Mouse (Mus musculus) midbrain, embryonic 11.5 days (tissue): ENCODE measurements around the gene Tmem170b. TPM values are rescaled to one million over a fixed set of nuclear protein-coding genes. Genes with fewer than 3 reads are reported as not detected.
A peak's percentile ranks its signal among the peaks of the same experiment; 100 is the strongest.
"Not testable (repeated sequence)": the region's sequence is repeated elsewhere in the genome, so short reads cannot be mapped to it uniquely, and the experiment has no call there.

Source experiments
- ATAC-seq: fragments of 200-750 bp; cut with Nextera tagmentation; 2 replicates; pipeline ENCODE4 v1.8.0; 2017; ENCODE audit warnings: moderate TSS enrichment, moderate library complexity; ENCODE audit not compliant: low FRiP score
- DNase-seq: peaks from one replicate; pipeline ENCODE4 v3.0.0; 2015; ENCODE audit warnings: low spot score; ENCODE audit errors: missing footprints
- H3K27ac ChIP-seq: fragments of 300-500 bp; sonication (generic); 2 replicates; pipeline ENCODE4 v1.5.1; 2014; ENCODE audit warnings: low read depth, low read length
- H3K27me3 ChIP-seq: fragments of 300-500 bp; sonication (generic); 2 replicates; pipeline ENCODE4 v1.6.1; 2014; ENCODE audit warnings: mild to moderate bottlenecking, low read length, moderate library complexity, mixed read lengths; ENCODE audit not compliant: control insufficient read depth, insufficient read depth
- H3K36me3 ChIP-seq: fragments of 300-500 bp; sonication (generic); 2 replicates; pipeline ENCODE4 v1.6.1; 2014; ENCODE audit warnings: mild to moderate bottlenecking, low read length, moderate library complexity, mixed read lengths; ENCODE audit not compliant: control insufficient read depth, insufficient read depth
- H3K4me1 ChIP-seq: fragments of 300-500 bp; sonication (generic); 2 replicates; pipeline ENCODE4 v1.6.1; 2014; ENCODE audit warnings: low read length; ENCODE audit not compliant: control insufficient read depth, insufficient read depth
- H3K4me2 ChIP-seq: fragments of 300-500 bp; sonication (generic); 2 replicates; pipeline ENCODE4 v1.6.1; 2014; ENCODE audit warnings: mild to moderate bottlenecking, moderate library complexity
- H3K4me3 ChIP-seq: fragments of 300-500 bp; sonication (generic); 2 replicates; pipeline ENCODE4 v1.5.1; 2014; ENCODE audit warnings: low read depth, low read length
- H3K9ac ChIP-seq: fragments of 300-500 bp; sonication (generic); 2 replicates; pipeline ENCODE4 v1.6.1; 2014; ENCODE audit warnings: low read length
- H3K9me3 ChIP-seq: fragments of 300-500 bp; sonication (generic); 2 replicates; pipeline ENCODE4 v1.6.1; 2016; ENCODE audit warnings: low read length; ENCODE audit not compliant: control insufficient read depth
- WGBS: fragments of 180-500 bp; shearing (Covaris S2); extraction: QIAGEN DNeasy Blood & Tissue Kit; methylation state at CpG from one replicate; pipeline ENCODE4 v1.1.7; 2014; 5-methylcytosine and 5-hydroxymethylcytosine counted together
- polyA plus RNA-seq: library from polyadenylated mRNA; unstranded; fragments of >200 nt; fragmentation: Nextera tagmentation; extraction: Ambion mirVana; gene quantifications from 2 replicates; pipeline ENCODE4 v1.2.1, GENCODE M21; 2014

Tmem170b gene
- polyA plus RNA-seq, 1 experiment from 2014 or later, result 23.8 TPM

- WGBS, result 90% methylated on average over 11 of the region's 11 CpGs
- Histone ChIP-seq H3K4me2 (no peak overlapping the region), H3K27ac (no peak overlapping the region), H3K27me3 (no peaks in the 10 kb centered on the region), H3K4me1 (no peaks in the 10 kb centered on the region), H3K4me3 (no peak overlapping the region), H3K9ac (no peak overlapping the region), H3K36me3 (no peaks in the 10 kb centered on the region), H3K9me3 (no peaks in the 10 kb centered on the region)
- ATAC-seq, result no peak
- DNase-seq, result peak; percentile 79
These were observed 65.5 kb downstream of the Tmem170b start for GRCm38 (mm10) chr13:41671136-41671705.

- H3K4me2 ChIP-seq, H3K9me3 ChIP-seq, H3K27ac ChIP-seq, H3K4me1 ChIP-seq, H3K4me3 ChIP-seq, H3K36me3 ChIP-seq, H3K27me3 ChIP-seq, H3K9ac ChIP-seq, ATAC-seq: not testable (repeated sequence)
- peak; percentile 28 for DNase-seq
- WGBS, result 66% methylated on average over 5 of the region's 5 CpGs
These were observed 67.2 kb downstream of the Tmem170b start for GRCm38 (mm10) chr13:41672904-41673303.

- Histone ChIP-seq H3K27ac (no peak overlapping the region), H3K36me3 (no peaks in the 10 kb centered on the region), H3K9ac (no peak overlapping the region), H3K27me3 (no peaks in the 10 kb centered on the region), H3K4me3 (no peak overlapping the region), H3K9me3 (no peaks in the 10 kb centered on the region), H3K4me1 (no peaks in the 10 kb centered on the region), H3K4me2 (no peak overlapping the region)
- ATAC-seq (no peak), DNase-seq (peak; percentile 79)
- WGBS, result 88% methylated on average over 4 of the region's 4 CpGs
These were observed 67.8 kb downstream of the Tmem170b start for GRCm38 (mm10) chr13:41673541-41673940.

- not testable (repeated sequence) for H3K4me3 ChIP-seq, H3K27ac ChIP-seq, H3K27me3 ChIP-seq, H3K9ac ChIP-seq, H3K4me1 ChIP-seq, DNase-seq, H3K36me3 ChIP-seq, H3K9me3 ChIP-seq, ATAC-seq, H3K4me2 ChIP-seq
- 91% methylated on average over 9 of the region's 9 CpGs for WGBS
These were observed 68.9 kb downstream of the Tmem170b start for GRCm38 (mm10) chr13:41674608-41675007.

- Histone ChIP-seq H3K27ac (no peak overlapping the region), H3K36me3 (no peaks in the 10 kb centered on the region), H3K4me3 (no peak overlapping the region), H3K4me2 (no peak overlapping the region), H3K4me1 (no peaks in the 10 kb centered on the region), H3K9ac (no peak overlapping the region), H3K27me3 (no peaks in the 10 kb centered on the region), H3K9me3 (no peaks in the 10 kb centered on the region)
- ATAC-seq (no peak), DNase-seq (peak; percentile 56)
- 89% methylated on average over 3 of the region's 3 CpGs for WGBS
These were observed 69.8 kb downstream of the Tmem170b start for GRCm38 (mm10) chr13:41675498-41675897.

GRCm38 (mm10) chr13:41675966-41676835, 70.5 kb downstream of the Tmem170b start:
- DNase-seq (peak; percentile 70), ATAC-seq (no peak)
- Histone ChIP-seq H3K4me3 (no peak overlapping the region), H3K9ac (no peak overlapping the region), H3K27me3 (no peaks in the 10 kb centered on the region), H3K4me1 (no peaks in the 10 kb centered on the region), H3K9me3 (no peaks in the 10 kb centered on the region), H3K27ac (no peak overlapping the region), H3K4me2 (no peak overlapping the region), H3K36me3 (no peaks in the 10 kb centered on the region)
- WGBS, result 80% methylated on average over 9 of the region's 9 CpGs

GRCm38 (mm10) chr13:41676836-41677186, 71.1 kb downstream of the Tmem170b start:
- Histone ChIP-seq H3K4me3 (no peak overlapping the region), H3K36me3 (no peaks in the 10 kb centered on the region), H3K9ac (no peak overlapping the region), H3K4me2 (no peak overlapping the region), H3K27me3 (no peaks in the 10 kb centered on the region), H3K4me1 (no peaks in the 10 kb centered on the region), H3K9me3 (no peaks in the 10 kb centered on the region), H3K27ac (no peak overlapping the region)
- DNase-seq (peak; percentile 83), ATAC-seq (no peak)
- 35% methylated on average over 7 of the region's 7 CpGs for WGBS

- no peak overlapping the region for H3K9ac ChIP-seq
- no peak overlapping the region for H3K4me2 ChIP-seq
- H3K27ac ChIP-seq, result no peak overlapping the region
- H3K9me3 ChIP-seq, result no peaks in the 10 kb centered on the region
- no peaks in the 10 kb centered on the region for H3K4me1 ChIP-seq
- DNase-seq (peak; percentile 86), ATAC-seq (no peak)
- no peaks in the 10 kb centered on the region for H3K36me3 ChIP-seq
- no peaks in the 10 kb centered on the region for H3K27me3 ChIP-seq
- no peak overlapping the region for H3K4me3 ChIP-seq
- WGBS, result 71% methylated on average over 12 of the region's 12 CpGs
These were observed 75.3 kb downstream of the Tmem170b start for GRCm38 (mm10) chr13:41680854-41681549.
